ENCODE assay signal across 10 mouse cellular contexts in genomic region chr1:38766254-38766653, GRCm38 (mm10).
DNase-seq lines count a peak whose midpoint lies in the region; ATAC-seq lines count a peak whose summit lies in the region.
"Had no signal": no experiment of that assay in that cellular context is flagged by ENCODE, and none has a peak within 500 bp of the region (broad histone marks: within the 10 kb centered on the region; RNA-seq: fewer than 3 reads in every experiment).

No protein-coding gene starts in this region.

- no peak overlapping the region for H3K9ac ChIP-seq in forebrain, embryonic 13.5 days
- H3K9ac ChIP-seq in liver, embryonic 12.5 days = no peak overlapping the region
- no peak overlapping the region for H3K9ac ChIP-seq in embryonic facial prominence, embryonic 13.5 days
- H3K9ac ChIP-seq in midbrain, embryonic 11.5 days (ENCODE audit: low read length) = no peak overlapping the region

- WGBS in forebrain, embryonic 10.5 days = 61% methylated on average over 4 of the region's 4 CpGs
- 41% methylated on average over 4 of the region's 4 CpGs for WGBS in forebrain, embryonic 13.5 days
- WGBS in liver, embryonic 12.5 days (ENCODE audit: insufficient replicate concordance) = 77% methylated on average over 4 of the region's 4 CpGs
- WGBS in embryonic facial prominence, embryonic 13.5 days = 37% methylated on average over 4 of the region's 4 CpGs
- WGBS in midbrain, embryonic 11.5 days = 49% methylated on average over 4 of the region's 4 CpGs

- peaks cover 11% of the 10 kb centered on the region for H3K27me3 ChIP-seq in forebrain, embryonic 10.5 days (ENCODE audit: poor library complexity, severe bottlenecking)
- H3K27me3 ChIP-seq in forebrain, embryonic 13.5 days = 0 out of 2 replicates have a peak, but pooled peaks cover 9% of the 10 kb centered on the region
- peaks cover 19% of the 10 kb centered on the region; the same call in 1 of the 2 replicates for H3K27me3 ChIP-seq in liver, embryonic 12.5 days (replicated peaks)
- H3K27me3 ChIP-seq in embryonic facial prominence, embryonic 13.5 days = peaks cover 3% of the 10 kb centered on the region; the same call in 1 of the 2 replicates
- H3K27me3 ChIP-seq in midbrain, embryonic 11.5 days (ENCODE audit: control insufficient read depth, insufficient read depth, low read length) = no peaks in the 10 kb centered on the region

- H3K9me3 ChIP-seq in forebrain, embryonic 10.5 days = no peaks in the 10 kb centered on the region
- H3K9me3 ChIP-seq in forebrain, embryonic 13.5 days (replicated peaks) = no peaks in the 10 kb centered on the region
- no peaks in the 10 kb centered on the region for H3K9me3 ChIP-seq in liver, embryonic 12.5 days (replicated peaks)
- H3K9me3 ChIP-seq in embryonic facial prominence, embryonic 13.5 days = no peaks in the 10 kb centered on the region
- no peaks in the 10 kb centered on the region for H3K9me3 ChIP-seq in midbrain, embryonic 11.5 days (ENCODE audit: control insufficient read depth, low read length)

- H3K4me3 ChIP-seq in forebrain, embryonic 10.5 days = no peak overlapping the region
- no peak overlapping the region for H3K4me3 ChIP-seq in forebrain, embryonic 13.5 days
- no peak overlapping the region for H3K4me3 ChIP-seq in liver, embryonic 12.5 days
- no peak overlapping the region for H3K4me3 ChIP-seq in embryonic facial prominence, embryonic 13.5 days
- no peak overlapping the region for H3K4me3 ChIP-seq in midbrain, embryonic 11.5 days (ENCODE audit: low read depth, low read length)

- peak overlapping the region; percentile 81 for H3K27ac ChIP-seq in forebrain, embryonic 10.5 days
- no peak overlapping the region for H3K27ac ChIP-seq in forebrain, embryonic 13.5 days
- no peak overlapping the region for H3K27ac ChIP-seq in liver, embryonic 12.5 days
- H3K27ac ChIP-seq in embryonic facial prominence, embryonic 13.5 days = peak overlapping the region; percentile 87
- no peak overlapping the region for H3K27ac ChIP-seq in midbrain, embryonic 11.5 days (ENCODE audit: low read depth, low read length)

- H3K4me1 ChIP-seq in forebrain, embryonic 10.5 days = peaks cover 42% of the 10 kb centered on the region
- peaks cover 16% of the 10 kb centered on the region for H3K4me1 ChIP-seq in forebrain, embryonic 13.5 days
- H3K4me1 ChIP-seq in liver, embryonic 12.5 days = peaks cover 26% of the 10 kb centered on the region
- H3K4me1 ChIP-seq in embryonic facial prominence, embryonic 13.5 days = peaks cover 68% of the 10 kb centered on the region
- peaks cover 8% of the 10 kb centered on the region; the same call in 1 of the 2 replicates for H3K4me1 ChIP-seq in midbrain, embryonic 11.5 days (ENCODE audit: control insufficient read depth, insufficient read depth, low read length)

- no peak overlapping the region for H3K4me2 ChIP-seq in forebrain, embryonic 13.5 days
- peak overlapping the region; percentile 64; the same call in 1 of the 2 replicates for H3K4me2 ChIP-seq in liver, embryonic 12.5 days
- H3K4me2 ChIP-seq in embryonic facial prominence, embryonic 13.5 days = no peak overlapping the region
- H3K4me2 ChIP-seq in midbrain, embryonic 11.5 days = no peak overlapping the region

- DNase-seq in forebrain, embryonic 10.5 days (ENCODE audit: extremely low spot score, low spot score) = no peak
- DNase-seq in liver = no peak
- DNase-seq in midbrain, embryonic 11.5 days (ENCODE audit: low spot score, missing footprints) = no peak
- no peak for DNase-seq in testis, postnatal 10 days (ENCODE audit: low spot score)
- DNase-seq in cerebellum, postnatal 36 days = no peak
- DNase-seq: cerebellum, adult 2 months; thymus, postnatal 14 days had no signal

- no peak for ATAC-seq in forebrain, embryonic 13.5 days
- no peak for ATAC-seq in liver, embryonic 12.5 days
- no peak for ATAC-seq in embryonic facial prominence, embryonic 13.5 days (ENCODE audit: insufficient number of reproducible peaks, insufficient read depth, low FRiP score, low TSS enrichment, low read depth)
- ATAC-seq in midbrain, embryonic 11.5 days (ENCODE audit: low FRiP score) = peak; percentile 27; the same call in 1 of the 2 replicates

- H3K36me3 ChIP-seq in forebrain, embryonic 10.5 days (replicated peaks) = no peaks in the 10 kb centered on the region
- H3K36me3 ChIP-seq in forebrain, embryonic 13.5 days (ENCODE audit: poor library complexity, severe bottlenecking) = no peaks in the 10 kb centered on the region
- no peaks in the 10 kb centered on the region for H3K36me3 ChIP-seq in liver, embryonic 12.5 days
- H3K36me3 ChIP-seq in embryonic facial prominence, embryonic 13.5 days = no peaks in the 10 kb centered on the region
- no peaks in the 10 kb centered on the region for H3K36me3 ChIP-seq in midbrain, embryonic 11.5 days (ENCODE audit: control insufficient read depth, insufficient read depth, low read length)

Comparison
In these comparisons a context has a peak if more than half of its experiments do, and no peak if none do; other contexts are left out.
1. H3K27ac ChIP-seq: peak in forebrain, embryonic 10.5 days (single experiment) and embryonic facial prominence, embryonic 13.5 days (single experiment); none in forebrain, embryonic 13.5 days (single experiment), liver, embryonic 12.5 days (single experiment) and midbrain, embryonic 11.5 days (single experiment).